Mouse (Mus musculus) cerebellum, adult 9-10 months (tissue): ENCODE data around the gene 9330161L09Rik.
"Not testable (repeated sequence)": the region's sequence is repeated elsewhere in the genome, so short reads cannot be mapped to it uniquely, and the experiment has no call there.

ENCODE experiments used
- DNase-seq: peaks from one replicate; pipeline ENCODE4 v3.0.0; 2022

Gene 9330161L09Rik

GRCm38 (mm10) chr12:103407720-103408119, at the start of gene 9330161L09Rik:
9330161L09Rik (minus strand) TSS chr12:103407820.
- DNase-seq, result no peak

DNA sequence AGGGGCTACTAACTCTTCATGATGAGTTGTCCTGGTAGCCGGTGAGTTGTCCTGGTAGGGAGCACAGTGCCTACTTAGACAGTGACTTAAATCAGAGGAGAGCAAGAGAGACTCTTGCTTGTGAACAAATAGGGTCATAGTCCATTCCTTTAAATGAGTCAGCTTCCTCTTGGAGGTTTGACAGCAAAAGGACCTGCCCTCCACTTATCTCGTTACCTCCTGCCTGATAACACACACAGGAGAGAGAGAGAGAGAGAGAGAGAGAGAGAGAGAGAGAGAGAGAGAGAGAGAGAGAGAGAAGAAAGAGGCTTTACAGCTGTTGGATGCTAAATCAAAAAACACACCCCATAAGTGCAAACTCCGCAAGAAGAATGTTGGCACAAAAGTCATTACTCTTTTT, 49.5 kb upstream of the 9330161L09Rik start, which contains the start of gene Ifi27l2b:
Ifi27l2b (minus strand) TSS at position 84 of the 400 bp plus-strand sequence.
- no peak for DNase-seq

GRCm38 (mm10) chr12:103456727-103457126, 49.1 kb upstream of the 9330161L09Rik start:
- DNase-seq, result not testable (repeated sequence)

GRCm38 (mm10) chr12:103453361-103453760, 45.7 kb upstream of the 9330161L09Rik start:
- no peak for DNase-seq

DNA sequence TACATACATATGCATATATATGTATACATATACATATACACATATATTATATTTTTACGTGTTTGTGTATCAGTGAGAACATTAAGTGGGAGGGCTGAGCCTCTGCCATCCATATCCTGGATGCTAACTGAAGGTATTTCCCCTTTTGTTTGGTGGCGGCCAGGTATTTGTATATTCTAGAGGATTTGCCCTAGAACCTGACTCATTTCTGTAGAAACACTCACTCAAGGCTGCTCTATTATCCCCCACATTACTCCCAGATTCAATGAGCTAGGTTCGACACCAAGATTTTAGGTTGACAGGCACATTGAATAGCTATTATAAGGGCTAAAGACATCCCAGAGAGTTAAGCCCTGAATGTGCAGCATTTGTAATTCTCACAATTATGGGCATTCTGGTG, 37.4 kb upstream of the 9330161L09Rik start:
- DNase-seq, result no peak

DNA sequence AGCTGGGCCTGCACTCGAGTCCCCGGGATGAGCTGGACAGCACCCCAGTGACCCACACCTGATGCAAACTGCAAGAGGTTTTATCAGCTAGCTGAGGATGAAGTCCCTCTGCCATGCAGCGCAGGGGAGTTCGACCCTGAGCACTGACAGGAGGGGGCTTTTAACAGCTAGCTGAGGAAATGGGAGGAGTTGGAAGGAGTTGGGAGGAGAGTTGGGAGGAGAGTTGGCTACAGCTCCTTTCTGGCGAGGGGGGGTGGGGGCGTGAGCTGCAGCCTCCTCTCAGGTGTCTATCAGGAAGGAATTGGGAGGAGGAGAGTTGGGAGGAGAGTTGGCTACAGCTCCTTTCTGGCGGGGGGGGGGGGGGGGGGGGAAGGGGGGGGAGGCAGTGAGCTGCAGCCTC, 36.6 kb upstream of the 9330161L09Rik start:
- DNase-seq, result not testable (repeated sequence)

GRCm38 (mm10) chr12:103443524-103443923, 35.9 kb upstream of the 9330161L09Rik start, which contains the start of gene Ifi27l2a:
Ifi27l2a (minus strand) TSS chr12:103443680.
- DNase-seq, result no peak

GRCm38 (mm10) chr12:103437601-103438000, 30.0 kb upstream of the 9330161L09Rik start:
- no peak for DNase-seq

- DNase-seq, result no peak
Observed at GRCm38 (mm10) chr12:103434861-103435260, 27.2 kb upstream of the 9330161L09Rik start.

GRCm38 (mm10) chr12:103433986-103434731, 26.5 kb upstream of the 9330161L09Rik start, which contains the start of gene Ifi27:
Ifi27 (plus strand) TSS chr12:103434211.
- DNase-seq, result no peak

GRCm38 (mm10) chr12:103433430-103433829, 25.8 kb upstream of the 9330161L09Rik start:
- no peak for DNase-seq

- DNase-seq, result peak; percentile 69
Observed at GRCm38 (mm10) chr12:103426710-103427109, 19.1 kb upstream of the 9330161L09Rik start.

DNA sequence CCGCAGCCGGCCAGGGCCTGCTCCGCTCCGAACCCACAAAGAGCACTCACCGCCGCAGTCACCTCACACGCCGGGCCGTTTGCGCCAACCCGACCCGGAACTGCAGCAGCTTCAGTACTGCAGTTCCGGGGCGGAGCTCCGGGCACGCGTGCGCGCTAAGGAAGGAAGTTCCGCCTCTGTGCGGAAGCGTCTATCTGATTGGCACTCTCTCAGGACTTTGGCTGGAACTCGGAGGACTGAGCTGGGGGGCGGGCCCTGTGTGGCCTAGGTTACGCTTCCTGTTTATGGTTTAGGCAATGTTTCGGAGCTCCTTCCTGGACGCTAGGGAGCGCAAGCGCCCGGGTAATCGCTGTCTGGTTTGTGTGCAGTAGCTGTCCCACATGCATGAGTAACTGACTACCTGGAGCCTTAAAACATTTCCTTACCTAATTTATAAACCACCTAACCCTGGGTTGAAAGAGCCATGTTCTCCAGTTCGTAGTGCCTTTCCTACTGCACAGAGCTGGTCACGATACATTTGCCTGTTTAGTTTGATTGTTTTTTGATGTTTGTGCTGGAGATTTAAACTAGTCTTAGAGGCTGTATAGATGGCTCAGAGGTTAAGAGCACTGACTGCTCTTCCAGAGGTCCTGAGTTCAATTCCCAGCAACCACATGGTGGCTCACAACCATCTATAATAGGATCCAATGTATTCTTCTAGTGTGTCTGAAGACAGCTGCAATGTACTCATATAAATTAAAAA, 18.3 kb upstream of the 9330161L09Rik start, which contains the start of gene Ddx24:
Ddx24 (minus strand) TSS at position 102 of the 742 bp plus-strand sequence.
- peak; percentile 99 for DNase-seq

DNA sequence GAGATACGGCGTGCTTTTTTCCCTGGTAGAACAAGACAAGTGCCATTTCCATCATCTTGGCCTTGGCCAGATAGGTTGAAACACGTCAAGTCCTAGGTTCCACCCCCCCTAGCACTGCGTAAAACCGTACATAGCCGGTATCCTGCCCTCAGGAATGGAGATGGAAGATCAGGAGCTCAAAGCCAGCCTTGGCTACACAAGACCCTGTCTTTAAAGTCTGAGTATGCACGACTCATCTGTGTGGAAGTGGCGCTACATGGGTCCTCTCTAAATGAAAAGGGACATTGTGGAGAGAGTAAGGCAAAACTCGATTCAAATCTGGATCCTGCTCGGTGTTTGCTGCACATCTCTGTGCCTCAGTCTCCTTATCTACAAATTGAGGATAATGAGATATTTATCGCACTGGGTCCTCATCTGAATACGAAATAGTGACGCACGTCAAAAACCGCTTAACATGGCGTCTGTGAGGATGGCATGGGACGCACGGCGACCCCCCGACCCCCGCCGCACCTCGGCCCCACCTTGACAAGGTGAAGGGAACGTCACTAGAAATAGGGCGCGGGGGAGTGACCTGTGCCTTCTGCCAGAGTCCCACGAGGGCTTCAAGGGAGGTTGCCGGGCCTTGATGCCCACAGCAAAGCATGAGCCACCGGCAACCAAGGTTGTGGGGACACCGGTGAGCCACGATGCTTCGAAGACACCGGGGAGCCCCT, 17.6 kb upstream of the 9330161L09Rik start:
- DNase-seq, result peak; percentile 63

- peak; percentile 51 for DNase-seq
Observed at GRCm38 (mm10) chr12:103408144-103408543, 524 bp upstream of the 9330161L09Rik start.

DNA sequence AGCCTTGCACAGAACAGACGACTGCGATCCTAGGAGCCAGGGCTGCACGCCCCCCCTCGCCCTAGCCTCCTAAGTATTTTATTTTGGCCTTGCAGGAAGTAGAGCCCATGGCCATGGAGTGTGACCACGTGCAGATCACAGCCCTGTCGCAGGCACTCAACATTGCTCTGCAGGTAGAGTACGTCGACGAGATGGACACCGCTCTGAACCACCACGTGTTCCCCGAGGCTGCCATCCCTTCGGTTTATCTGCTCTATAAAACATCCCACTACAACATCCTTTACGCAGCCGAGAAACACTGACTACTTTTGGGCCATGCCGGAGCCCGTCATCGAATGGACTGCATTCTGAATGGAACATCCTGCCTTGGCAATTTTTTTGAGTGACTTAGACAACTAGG, 3.5 kb downstream of the 9330161L09Rik start:
- DNase-seq, result no peak

DNA sequence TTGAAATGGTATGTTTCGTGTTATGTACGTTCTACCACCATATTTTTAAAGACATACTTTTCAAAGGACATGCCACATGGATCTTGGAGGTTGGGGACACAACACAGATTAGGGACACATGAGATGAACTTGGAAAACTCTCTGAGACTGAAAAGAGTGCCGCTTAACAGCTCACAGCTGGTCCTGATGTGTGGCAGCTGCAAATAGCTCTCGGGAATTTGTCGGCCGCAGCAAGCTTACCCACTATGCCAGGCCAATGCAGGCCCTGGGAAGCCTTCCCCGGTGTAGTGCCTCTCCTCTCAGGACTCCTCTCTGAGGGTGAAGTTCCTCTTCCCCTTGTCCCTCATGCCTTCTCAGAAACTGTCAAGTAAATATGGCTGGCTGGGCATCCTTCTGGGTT, 10.9 kb downstream of the 9330161L09Rik start:
- no peak for DNase-seq

DNA sequence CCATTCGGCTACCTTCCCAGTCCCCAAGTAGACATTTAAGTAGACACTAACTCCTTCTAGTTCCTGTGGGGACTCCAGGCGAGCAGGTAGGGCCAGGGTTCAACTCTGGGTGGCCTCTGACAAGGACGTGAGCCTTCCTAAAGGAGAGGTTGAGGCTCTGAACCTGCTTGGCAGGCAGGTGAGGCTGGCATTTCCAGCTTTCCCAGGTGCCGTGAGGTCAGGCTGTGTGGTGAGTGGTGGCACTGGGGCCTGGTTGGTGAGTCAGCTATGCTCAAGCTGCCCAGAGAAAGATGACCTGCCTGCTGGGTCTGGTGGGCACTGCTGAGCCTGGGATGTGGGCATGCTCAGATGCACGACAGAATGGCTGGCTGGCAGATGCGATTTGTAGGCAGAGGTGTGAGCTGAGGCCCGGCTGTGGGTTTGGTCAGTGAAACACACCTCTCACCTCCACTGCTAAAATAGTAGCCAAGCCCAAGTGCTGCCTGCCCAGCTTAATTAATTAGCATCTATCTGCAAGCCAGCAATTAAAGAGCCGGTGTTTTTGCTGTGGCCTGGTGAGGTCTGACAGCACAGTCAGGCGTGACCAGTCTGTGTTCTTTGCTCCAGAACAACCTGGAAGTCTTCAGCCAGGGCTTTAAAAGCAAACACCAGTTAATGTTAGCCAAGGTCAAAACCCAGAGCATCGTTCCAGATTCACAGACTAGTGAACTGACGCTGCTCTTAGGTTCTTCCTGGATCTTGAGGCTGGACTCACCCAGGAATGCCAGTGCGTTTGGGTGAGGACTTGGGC, 11.9 kb downstream of the 9330161L09Rik start:
- DNase-seq, result no peak

DNA sequence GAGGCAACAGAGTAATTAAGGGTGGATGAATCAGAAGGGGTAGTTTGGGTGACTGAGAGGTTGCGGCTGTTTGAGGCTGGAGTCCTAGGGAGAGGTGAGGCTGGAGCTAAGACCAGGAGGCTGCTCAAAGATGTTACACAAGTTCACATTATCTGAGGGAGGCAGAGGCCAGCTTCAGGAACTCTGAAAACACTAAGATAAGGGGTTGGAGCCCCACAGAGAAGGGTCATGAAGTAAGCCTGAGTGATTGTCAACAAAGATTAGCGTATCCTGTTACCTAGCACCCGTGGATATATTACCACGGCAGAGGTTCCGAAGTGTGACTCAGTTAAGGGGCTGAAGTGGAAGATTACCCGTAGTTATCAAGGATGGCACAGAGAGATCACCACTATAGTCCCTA, 14.1 kb downstream of the 9330161L09Rik start:
- DNase-seq, result no peak

DNA sequence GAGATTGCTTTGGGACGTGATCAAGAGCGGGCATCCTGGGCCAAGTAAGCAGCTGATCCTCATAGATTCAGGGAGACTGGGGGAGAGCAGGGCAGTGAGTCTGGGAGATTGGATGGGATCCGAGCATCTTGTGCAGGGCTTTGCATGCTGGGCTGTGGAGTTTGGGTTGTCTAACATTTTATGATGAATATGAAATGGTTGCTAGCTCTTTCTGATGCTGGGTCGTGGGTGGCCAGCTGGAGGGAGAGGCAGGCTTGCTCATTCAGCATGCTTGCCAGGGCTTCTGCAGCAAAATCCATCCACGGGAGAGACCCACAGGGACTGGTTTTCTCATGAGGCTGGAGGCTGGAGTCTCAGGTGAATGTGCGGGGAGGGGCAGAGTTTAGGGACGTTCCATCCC, 16.5 kb downstream of the 9330161L09Rik start:
- DNase-seq, result peak; percentile 23

GRCm38 (mm10) chr12:103389982-103390381, 17.6 kb downstream of the 9330161L09Rik start:
- peak; percentile 39 for DNase-seq

GRCm38 (mm10) chr12:103389348-103389727, 18.3 kb downstream of the 9330161L09Rik start:
- DNase-seq, result peak; percentile 30
